Mouse (Mus musculus): ENCODE data around the gene Kif26b. TPM values are rescaled to one million over a fixed set of nuclear protein-coding genes. Genes with fewer than 3 reads are reported as not detected.

The Kif26b gene
- polyA plus RNA-seq, 1 experiment from 2014 or later = 8.1 TPM

- Histone ChIP-seq H3K4me3 (ENCODE audit: low read depth, low read length) (no peak overlapping the region), H3K36me3 (ENCODE audit: control insufficient read depth, insufficient read depth, low read length) (no peaks in the 10 kb centered on the region), H3K9ac (ENCODE audit: low read depth, low read length) (no peak overlapping the region), H3K27me3 (replicated peaks; ENCODE audit: control insufficient read depth, insufficient read depth, low read length) (no peaks in the 10 kb centered on the region), H3K4me1 (ENCODE audit: control insufficient read depth, insufficient read depth, low read length) (peaks cover 4% of the 10 kb centered on the region; the same call in 1 of the 2 replicates), H3K9me3 (ENCODE audit: control insufficient read depth, low read length) (no peaks in the 10 kb centered on the region), H3K4me2 (ENCODE audit: low read depth, low read length) (no peak overlapping the region), H3K27ac (replicated peaks; ENCODE audit: low read depth, low read length) (no peak overlapping the region)
- WGBS = 68% methylated on average over 2 of the region's 2 CpGs
- ATAC-seq (ENCODE audit: low read depth) = no peak
- no peak for DNase-seq (ENCODE audit: low spot score)
These were observed 112.9 kb downstream of the Kif26b start for GRCm38 (mm10) chr1:178641788-178642187.

- no peaks in the 10 kb centered on the region for H3K36me3 ChIP-seq (ENCODE audit: control insufficient read depth, insufficient read depth, low read length)
- ATAC-seq (ENCODE audit: low read depth) (no peak), DNase-seq (ENCODE audit: low spot score) (no peak)
- H3K4me2 ChIP-seq (ENCODE audit: low read depth, low read length) = no peak overlapping the region
- no peaks in the 10 kb centered on the region for H3K27me3 ChIP-seq (replicated peaks; ENCODE audit: control insufficient read depth, insufficient read depth, low read length)
- H3K9me3 ChIP-seq (ENCODE audit: control insufficient read depth, low read length) = no peaks in the 10 kb centered on the region
- no peak overlapping the region for H3K4me3 ChIP-seq (ENCODE audit: low read depth, low read length)
- no peak overlapping the region for H3K9ac ChIP-seq (ENCODE audit: low read depth, low read length)
- peaks cover 4% of the 10 kb centered on the region; the same call in 1 of the 2 replicates for H3K4me1 ChIP-seq (ENCODE audit: control insufficient read depth, insufficient read depth, low read length)
- H3K27ac ChIP-seq (replicated peaks; ENCODE audit: low read depth, low read length) = no peak overlapping the region
- WGBS = 66% methylated on average over 4 of the region's 4 CpGs
These were observed 116.0 kb downstream of the Kif26b start for GRCm38 (mm10) chr1:178644954-178645353.

DNA sequence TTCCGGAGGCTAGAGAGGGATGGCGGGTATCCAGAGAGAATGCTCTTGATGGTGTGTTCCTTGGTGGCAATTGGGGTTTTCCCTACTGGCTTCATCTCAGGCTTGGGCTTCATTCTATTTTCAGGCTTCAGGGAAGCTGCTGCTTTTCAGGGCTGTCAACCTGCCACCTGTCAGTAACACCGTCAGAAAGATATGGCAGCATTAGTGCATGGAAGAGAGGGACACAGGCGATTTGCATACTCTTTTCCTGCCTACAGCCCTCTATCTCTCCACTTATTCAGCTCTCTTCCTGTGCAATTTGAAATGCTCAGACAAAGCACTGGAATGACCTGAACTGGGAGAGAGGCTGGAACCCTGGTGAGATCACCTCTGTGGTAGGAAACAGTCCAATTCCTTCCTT, 117.7 kb downstream of the Kif26b start:
- WGBS = 77% methylated on average over 4 of the region's 4 CpGs
- Histone ChIP-seq H3K27me3 (replicated peaks; ENCODE audit: control insufficient read depth, insufficient read depth, low read length) (no peaks in the 10 kb centered on the region), H3K4me1 (ENCODE audit: control insufficient read depth, insufficient read depth, low read length) (no peaks in the 10 kb centered on the region), H3K36me3 (ENCODE audit: control insufficient read depth, insufficient read depth, low read length) (no peaks in the 10 kb centered on the region), H3K9me3 (ENCODE audit: control insufficient read depth, low read length) (no peaks in the 10 kb centered on the region), H3K27ac (replicated peaks; ENCODE audit: low read depth, low read length) (no peak overlapping the region), H3K9ac (ENCODE audit: low read depth, low read length) (no peak overlapping the region), H3K4me3 (ENCODE audit: low read depth, low read length) (no peak overlapping the region), H3K4me2 (ENCODE audit: low read depth, low read length) (no peak overlapping the region)
- ATAC-seq (ENCODE audit: low read depth) (no peak), DNase-seq (ENCODE audit: low spot score) (no peak)

DNA sequence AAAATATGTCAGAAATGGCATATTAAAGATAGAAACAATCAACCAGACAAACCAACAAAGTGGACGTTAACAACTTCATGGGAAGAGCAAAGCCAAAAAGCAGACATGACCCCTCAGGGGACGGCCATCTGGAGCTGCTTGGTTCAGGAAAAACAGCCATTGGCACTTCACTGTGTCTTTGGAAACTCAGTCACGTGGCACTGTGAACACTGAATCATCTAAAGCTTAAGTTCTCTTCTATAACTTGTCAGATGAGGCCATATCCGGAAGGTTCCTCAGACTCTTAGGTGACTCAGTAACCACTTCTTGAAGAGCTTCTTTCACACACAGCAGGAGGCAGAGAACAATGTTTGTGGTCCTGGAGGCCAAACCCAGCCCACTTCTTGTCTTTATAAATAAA, 126.6 kb downstream of the Kif26b start:
- Histone ChIP-seq H3K27me3 (replicated peaks; ENCODE audit: control insufficient read depth, insufficient read depth, low read length) (no peaks in the 10 kb centered on the region), H3K4me1 (ENCODE audit: control insufficient read depth, insufficient read depth, low read length) (no peaks in the 10 kb centered on the region), H3K4me3 (ENCODE audit: low read depth, low read length) (no peak overlapping the region), H3K4me2 (ENCODE audit: low read depth, low read length) (no peak overlapping the region), H3K27ac (replicated peaks; ENCODE audit: low read depth, low read length) (no peak overlapping the region), H3K36me3 (ENCODE audit: control insufficient read depth, insufficient read depth, low read length) (no peaks in the 10 kb centered on the region), H3K9me3 (ENCODE audit: control insufficient read depth, low read length) (no peaks in the 10 kb centered on the region), H3K9ac (ENCODE audit: low read depth, low read length) (no peak overlapping the region)
- ATAC-seq (ENCODE audit: low read depth) (no peak), DNase-seq (ENCODE audit: low spot score) (no peak)
- WGBS = 82% methylated on average over 4 of the region's 4 CpGs

DNA sequence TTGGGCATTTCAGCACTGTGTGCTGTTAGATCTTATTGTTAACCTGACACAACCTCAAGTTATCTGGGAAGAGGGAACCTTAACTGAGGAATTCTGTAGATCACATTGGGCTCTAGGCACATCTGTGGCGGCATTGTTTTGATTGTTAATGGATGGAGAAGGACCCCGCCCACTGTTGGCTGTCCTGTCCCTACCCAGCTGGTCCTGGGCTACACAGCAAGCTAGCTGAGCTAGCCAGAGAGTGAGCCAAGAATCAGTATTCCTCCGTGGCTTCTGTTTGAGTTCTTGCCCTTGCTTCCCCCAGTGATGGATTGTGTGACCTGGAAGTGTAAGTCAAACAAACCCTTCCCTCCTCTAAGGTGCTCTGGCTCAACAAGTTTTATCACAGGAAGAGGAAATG, 132.1 kb downstream of the Kif26b start:
- Histone ChIP-seq H3K9ac (ENCODE audit: low read depth, low read length) (no peak overlapping the region), H3K4me2 (ENCODE audit: low read depth, low read length) (no peak overlapping the region), H3K36me3 (ENCODE audit: control insufficient read depth, insufficient read depth, low read length) (no peaks in the 10 kb centered on the region), H3K4me3 (ENCODE audit: low read depth, low read length) (no peak overlapping the region), H3K27me3 (replicated peaks; ENCODE audit: control insufficient read depth, insufficient read depth, low read length) (no peaks in the 10 kb centered on the region), H3K9me3 (ENCODE audit: control insufficient read depth, low read length) (no peaks in the 10 kb centered on the region), H3K27ac (replicated peaks; ENCODE audit: low read depth, low read length) (no peak overlapping the region), H3K4me1 (ENCODE audit: control insufficient read depth, insufficient read depth, low read length) (peaks cover 11% of the 10 kb centered on the region)
- ATAC-seq (ENCODE audit: low read depth) (no peak), DNase-seq (ENCODE audit: low spot score) (no peak)
- WGBS = 49% methylated on average over 3 of the region's 3 CpGs

GRCm38 (mm10) chr1:178661556-178661955, 132.6 kb downstream of the Kif26b start:
- H3K9ac ChIP-seq (ENCODE audit: low read depth, low read length) = no peak overlapping the region
- H3K9me3 ChIP-seq (ENCODE audit: control insufficient read depth, low read length) = no peaks in the 10 kb centered on the region
- H3K4me1 ChIP-seq (ENCODE audit: control insufficient read depth, insufficient read depth, low read length) = peaks cover 11% of the 10 kb centered on the region
- ATAC-seq (ENCODE audit: low read depth) (no peak), DNase-seq (ENCODE audit: low spot score) (no peak)
- no peaks in the 10 kb centered on the region for H3K36me3 ChIP-seq (ENCODE audit: control insufficient read depth, insufficient read depth, low read length)
- no peak overlapping the region for H3K27ac ChIP-seq (replicated peaks; ENCODE audit: low read depth, low read length)
- no peak overlapping the region for H3K4me2 ChIP-seq (ENCODE audit: low read depth, low read length)
- no peaks in the 10 kb centered on the region for H3K27me3 ChIP-seq (replicated peaks; ENCODE audit: control insufficient read depth, insufficient read depth, low read length)
- H3K4me3 ChIP-seq (ENCODE audit: low read depth, low read length) = no peak overlapping the region
- 24% methylated on average over 5 of the region's 5 CpGs for WGBS

GRCm38 (mm10) chr1:178663539-178663938, 134.6 kb downstream of the Kif26b start:
- no peaks in the 10 kb centered on the region for H3K36me3 ChIP-seq (ENCODE audit: control insufficient read depth, insufficient read depth, low read length)
- H3K4me1 ChIP-seq (ENCODE audit: control insufficient read depth, insufficient read depth, low read length) = peaks cover 11% of the 10 kb centered on the region
- H3K4me2 ChIP-seq (ENCODE audit: low read depth, low read length) = no peak overlapping the region
- ATAC-seq (ENCODE audit: low read depth) (no peak), DNase-seq (ENCODE audit: low spot score) (peak; percentile 55)
- peak overlapping the region; percentile 41; the same call in 1 of the 2 replicates for H3K27ac ChIP-seq (replicated peaks; ENCODE audit: low read depth, low read length)
- no peak overlapping the region for H3K4me3 ChIP-seq (ENCODE audit: low read depth, low read length)
- H3K9me3 ChIP-seq (ENCODE audit: control insufficient read depth, low read length) = no peaks in the 10 kb centered on the region
- WGBS = 50% methylated on average over 1 of the region's 1 CpGs
- no peak overlapping the region for H3K9ac ChIP-seq (ENCODE audit: low read depth, low read length)
- no peaks in the 10 kb centered on the region for H3K27me3 ChIP-seq (replicated peaks; ENCODE audit: control insufficient read depth, insufficient read depth, low read length)

DNA sequence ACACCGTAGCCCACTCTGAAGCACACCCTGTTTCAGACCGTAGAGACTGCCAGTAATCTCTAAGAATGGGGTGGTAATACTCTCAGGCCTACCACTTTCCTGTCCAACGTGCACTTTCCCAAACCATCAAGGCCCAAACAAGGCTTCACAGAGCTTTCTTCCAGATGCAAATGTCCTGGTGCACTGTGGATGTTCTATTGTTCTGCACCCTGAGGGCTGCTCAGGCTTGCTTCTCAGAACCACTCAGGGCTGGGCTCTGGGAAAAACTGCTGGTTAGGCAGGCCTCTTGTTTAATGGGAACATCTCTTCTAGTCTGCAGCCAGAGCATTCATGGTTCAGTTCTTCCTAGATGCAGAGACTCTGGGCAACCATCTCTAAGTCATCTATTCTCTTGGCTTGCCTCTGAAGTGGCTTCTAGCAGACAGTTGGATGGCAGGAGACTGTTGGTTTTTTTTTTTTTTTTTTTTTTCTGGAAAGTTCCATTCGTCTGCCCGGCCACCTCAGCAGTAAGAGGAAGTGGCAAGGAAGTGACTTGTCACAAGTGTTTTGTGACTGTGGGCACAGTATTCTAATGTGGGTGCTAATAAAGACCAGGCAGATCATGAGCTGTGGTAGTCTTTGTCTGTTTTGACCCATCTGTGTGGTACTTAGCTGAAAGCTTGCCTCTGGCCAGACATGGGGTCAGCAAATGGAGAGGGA, 135.5 kb downstream of the Kif26b start:
- ATAC-seq (ENCODE audit: low read depth) = no peak
- no peaks in the 10 kb centered on the region for H3K9me3 ChIP-seq (ENCODE audit: control insufficient read depth, low read length)
- H3K4me1 ChIP-seq (ENCODE audit: control insufficient read depth, insufficient read depth, low read length) = peaks cover 11% of the 10 kb centered on the region
- DNase-seq (ENCODE audit: low spot score) = no peak
- H3K36me3 ChIP-seq (ENCODE audit: control insufficient read depth, insufficient read depth, low read length) = no peaks in the 10 kb centered on the region
- H3K4me2 ChIP-seq (ENCODE audit: low read depth, low read length) = no peak overlapping the region
- WGBS = 74% methylated on average over 5 of the region's 5 CpGs
- no peak overlapping the region for H3K4me3 ChIP-seq (ENCODE audit: low read depth, low read length)
- H3K27me3 ChIP-seq (replicated peaks; ENCODE audit: control insufficient read depth, insufficient read depth, low read length) = no peaks in the 10 kb centered on the region
- H3K9ac ChIP-seq (ENCODE audit: low read depth, low read length) = no peak overlapping the region
- H3K27ac ChIP-seq (replicated peaks; ENCODE audit: low read depth, low read length) = no peak overlapping the region

GRCm38 (mm10) chr1:178666524-178666923, 137.6 kb downstream of the Kif26b start:
- peaks cover 11% of the 10 kb centered on the region for H3K4me1 ChIP-seq (ENCODE audit: control insufficient read depth, insufficient read depth, low read length)
- H3K4me3 ChIP-seq (ENCODE audit: low read depth, low read length) = no peak overlapping the region
- WGBS = 79% methylated on average over 7 of the region's 7 CpGs
- no peak for ATAC-seq (ENCODE audit: low read depth)
- H3K9ac ChIP-seq (ENCODE audit: low read depth, low read length) = 0 out of 2 replicates have a peak overlapping the region, but pooled peaks have one; percentile 1
- no peaks in the 10 kb centered on the region for H3K36me3 ChIP-seq (ENCODE audit: control insufficient read depth, insufficient read depth, low read length)
- no peak overlapping the region for H3K4me2 ChIP-seq (ENCODE audit: low read depth, low read length)
- DNase-seq (ENCODE audit: low spot score) = no peak
- no peak overlapping the region for H3K27ac ChIP-seq (replicated peaks; ENCODE audit: low read depth, low read length)
- no peaks in the 10 kb centered on the region for H3K27me3 ChIP-seq (replicated peaks; ENCODE audit: control insufficient read depth, insufficient read depth, low read length)
- H3K9me3 ChIP-seq (ENCODE audit: control insufficient read depth, low read length) = no peaks in the 10 kb centered on the region

Data from embryonic facial prominence, embryonic 14.5 days (tissue).